Comparison of ENCODE assay signal across 8 mouse cellular contexts in the genomic region with DNA sequence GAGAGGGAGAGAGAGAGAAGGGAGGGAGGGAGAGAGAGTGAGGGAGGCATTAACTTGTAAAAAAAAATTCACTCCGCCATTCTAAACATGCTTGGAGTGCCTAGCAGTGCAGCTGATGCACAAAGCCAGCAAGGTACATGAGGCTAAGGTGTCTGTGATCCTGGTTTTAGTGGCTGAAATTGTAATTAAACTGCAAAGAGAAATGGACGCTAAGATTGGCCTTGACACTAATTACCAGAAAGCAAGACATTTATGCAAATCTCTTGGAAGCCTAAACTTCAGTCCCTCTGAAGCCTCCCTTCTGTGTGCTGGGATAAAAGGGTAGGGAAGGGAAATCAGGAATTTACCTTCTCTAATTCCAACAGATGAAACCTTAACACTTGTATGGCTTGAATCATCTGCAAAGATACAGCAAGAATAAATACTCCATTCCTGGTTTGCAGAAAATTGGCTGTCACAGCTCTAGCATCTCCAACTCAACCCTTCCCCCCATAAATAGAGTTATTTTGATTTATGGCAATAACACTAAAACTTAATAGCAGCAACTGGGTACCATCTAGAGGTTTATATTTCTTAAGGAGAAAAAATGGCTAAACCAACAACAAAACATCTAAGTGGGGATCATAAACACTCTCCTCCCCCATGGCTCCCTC. TPM values are rescaled to one million over a fixed set of nuclear protein-coding genes. Genes with fewer than 3 reads are reported as not detected.
DNase-seq lines count a peak whose midpoint lies in the region; ATAC-seq and TF ChIP-seq lines count a peak whose summit lies in the region.

No protein-coding gene starts in this region.

- H3K27ac ChIP-seq in heart, adult 2 months, result peak overlapping the region; percentile 97
- peak overlapping the region; percentile 100 for H3K27ac ChIP-seq in hindbrain, embryonic 10.5 days
- no peak overlapping the region for H3K27ac ChIP-seq in midbrain, embryonic 14.5 days (replicated peaks; ENCODE audit: low read depth, low read length)

- DNase-seq in heart, adult 2 months, result no peak
- no peak for DNase-seq in heart, adult 8-10 months (ENCODE audit: low spot score)
- peak; percentile 21 for DNase-seq in adipocyte (ENCODE audit: low spot score)
- no peak for DNase-seq in hindbrain, embryonic 10.5 days (ENCODE audit: low spot score)
- no peak for DNase-seq in midbrain, embryonic 14.5 days
- DNase-seq in left cerebral cortex, adult 11 months (ENCODE audit: low spot score), result no peak
- DNase-seq in adrenal gland, adult 8-10 months, result no peak
- DNase-seq in right cerebral cortex, postnatal 4 days, result no peak

- no peaks in the 10 kb centered on the region for H3K27me3 ChIP-seq in heart, adult 2 months (ENCODE audit: control insufficient read depth, insufficient read depth, low read length)
- peaks cover 45% of the 10 kb centered on the region for H3K27me3 ChIP-seq in hindbrain, embryonic 10.5 days (ENCODE audit: insufficient read depth, poor library complexity, severe bottlenecking)
- H3K27me3 ChIP-seq in midbrain, embryonic 14.5 days (ENCODE audit: control insufficient read depth, insufficient read depth, low read length), result peaks cover 6% of the 10 kb centered on the region; the same call in 1 of the 2 replicates

- 48% methylated on average over 2 of the region's 2 CpGs for WGBS in heart, adult 2 months
- 19% methylated on average over 2 of the region's 2 CpGs for WGBS in hindbrain, embryonic 10.5 days
- 14% methylated on average over 2 of the region's 2 CpGs for WGBS in midbrain, embryonic 14.5 days

- H3K9ac ChIP-seq in heart, adult 2 months (ENCODE audit: low read depth, low read length), result no peak overlapping the region; the same call in 1 of the 2 replicates
- peak overlapping the region; percentile 75; the same call in 1 of the 2 replicates for H3K9ac ChIP-seq in midbrain, embryonic 14.5 days (replicated peaks; ENCODE audit: low read length)

- intact Hi-C loops in heart, adult 2 months (cut with DNase I), result loop anchor here (2.0 kb wide), 1 partner anchor 56 kb away; no protein-coding TSS in a partner anchor

- peak overlapping the region; percentile 81 for H3K4me3 ChIP-seq in heart, adult 2 months
- peak overlapping the region; percentile 82 for H3K4me3 ChIP-seq in hindbrain, embryonic 10.5 days
- H3K4me3 ChIP-seq in midbrain, embryonic 14.5 days (replicated peaks; ENCODE audit: low read depth, low read length), result peak overlapping the region; percentile 62

- no peak for TF ChIP-seq POLR2A in heart, adult 2 months (IDR thresholded peaks at IDR 0.05; ENCODE audit: insufficient read depth, low read depth, low read length)

- no peaks in the 10 kb centered on the region for H3K9me3 ChIP-seq in hindbrain, embryonic 10.5 days
- no peaks in the 10 kb centered on the region for H3K9me3 ChIP-seq in midbrain, embryonic 14.5 days (ENCODE audit: control insufficient read depth, low read length)

- H3K4me2 ChIP-seq in midbrain, embryonic 14.5 days (ENCODE audit: low read length), result peak overlapping the region; percentile 92

- ATAC-seq in midbrain, embryonic 14.5 days (ENCODE audit: low FRiP score, low TSS enrichment), result no peak

- no peak for TF ChIP-seq EP300 in heart, adult 2 months (IDR thresholded peaks at IDR 0.05; ENCODE audit: insufficient read depth, low read depth, low read length)

- H3K79me2 ChIP-seq in heart, adult 2 months (replicated peaks; ENCODE audit: control insufficient read depth, insufficient read depth, low read length), result no peaks in the 10 kb centered on the region; the same call in 1 of the 2 replicates

- TF ChIP-seq CTCF in heart, adult 2 months (IDR thresholded peaks at IDR 0.05), result no peak

- peaks cover 16% of the 10 kb centered on the region for H3K36me3 ChIP-seq in heart, adult 2 months (ENCODE audit: control insufficient read depth, insufficient read depth, low read length)
- peaks cover 59% of the 10 kb centered on the region for H3K36me3 ChIP-seq in hindbrain, embryonic 10.5 days
- H3K36me3 ChIP-seq in midbrain, embryonic 14.5 days (ENCODE audit: control insufficient read depth, insufficient read depth, low read length), result no peaks in the 10 kb centered on the region

- peaks cover 2% of the 10 kb centered on the region; the same call in 1 of the 2 replicates for H3K4me1 ChIP-seq in heart, adult 2 months (ENCODE audit: control insufficient read depth, insufficient read depth, low read length)
- H3K4me1 ChIP-seq in hindbrain, embryonic 10.5 days (replicated peaks), result peaks cover 73% of the 10 kb centered on the region
- peaks cover 63% of the 10 kb centered on the region for H3K4me1 ChIP-seq in midbrain, embryonic 14.5 days (ENCODE audit: control insufficient read depth, insufficient read depth, low read length)

RNA-seq across cellular contexts. Expression of gene Meis1, which starts 6.2 kb away (rescaled TPM):
- total RNA-seq in heart, adult 2 months (2021), result 10 to 100 TPM; 29.0 to 31.4 TPM
- 18.2 and 22.6 TPM in 2 replicates for polyA plus RNA-seq in heart, adult 2 months (2012; rRNA removed)
- 10 to 100 TPM; 27.9 to 32.8 (median 30.9) TPM for total RNA-seq in heart, adult 8-10 months (2022)
- 92.9 and 123 TPM in 2 replicates for polyA plus RNA-seq in hindbrain, embryonic 10.5 days (2016; fragmentation: Nextera tagmentation; extraction: Ambion mirVana)
- polyA plus RNA-seq in midbrain, embryonic 14.5 days (2014; fragmentation: Nextera tagmentation; extraction: Ambion mirVana), result 33.4 and 51.7 TPM in 2 replicates
- 10 to 100 TPM; 47.3 to 67.8 (median 55.1) TPM for total RNA-seq in adrenal gland, adult 8-10 months (2022)
